Mouse (Mus musculus) monocyte, adult 5-6 weeks (primary cell): Measurements from ENCODE around the gene Emsy. TPM values are rescaled to one million over a fixed set of nuclear protein-coding genes. Genes with fewer than 3 reads are reported as not detected.

ENCODE experiments used
- ATAC-seq: fragments of 153-309, 156-312 bp; replicated peaks from 2 replicates; pipeline ENCODE4 v1.8.0; 2017; ENCODE audit warnings: mild to moderate bottlenecking; ENCODE audit not compliant: low TSS enrichment, insufficient number of reproducible peaks, severe bottlenecking, poor library complexity, low FRiP score
- total RNA-seq: library from RNA; stranded (forward); fragments of 200-1000, 200-491, 200-594 nt; gene quantifications from 3 replicates; pipeline ENCODE4 v1.2.3, GENCODE M21; 2017

The Emsy gene
- total RNA-seq, 1 experiment from 2014 or later, result 41.5 TPM

- ATAC-seq, result no peak
Measured at GRCm38 (mm10) chr7:98593276-98593675, 63.3 kb downstream of the Emsy start.

DNA sequence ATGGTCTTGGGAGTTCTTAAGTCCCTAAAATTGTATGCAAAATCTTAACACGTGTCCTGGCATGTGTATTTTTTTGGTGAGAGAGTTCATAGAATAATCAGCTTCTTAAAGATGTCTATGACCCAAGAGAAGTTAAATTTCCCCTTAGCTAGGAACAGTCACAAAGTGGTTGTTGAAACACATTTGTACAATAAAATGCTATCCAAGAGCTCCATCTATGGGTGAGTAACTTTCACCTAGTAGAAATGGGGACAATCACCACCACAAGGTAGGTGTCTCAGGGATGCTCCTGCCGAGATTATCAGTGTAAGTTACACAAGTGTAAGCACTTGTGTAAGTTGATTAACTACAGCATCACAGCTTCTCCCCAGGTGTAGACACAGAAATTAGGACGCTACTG is 67.6 kb downstream of the Emsy start:
- ATAC-seq, result no peak

DNA sequence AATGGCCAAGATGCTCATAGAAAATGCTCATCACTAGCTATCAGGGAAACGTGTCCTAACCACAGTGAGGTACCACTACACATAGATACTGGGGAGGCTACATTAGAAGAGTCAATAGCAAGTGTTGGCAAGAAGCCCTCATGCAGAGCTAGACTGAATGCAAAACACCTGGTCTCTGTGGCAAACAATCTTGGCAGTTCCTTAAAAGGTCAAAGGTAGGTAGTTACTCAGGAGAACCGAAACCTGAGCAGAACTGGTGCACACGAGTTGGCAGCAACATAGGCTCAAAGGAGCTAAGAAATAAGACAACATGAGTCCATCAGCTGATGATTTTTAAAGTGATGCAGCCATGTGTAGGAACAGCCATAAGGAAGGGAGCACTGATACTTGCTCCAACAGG is 70.3 kb downstream of the Emsy start:
- peak; percentile 31; the same call in 1 of the 2 replicates for ATAC-seq

GRCm38 (mm10) chr7:98584555-98584954 is 72.0 kb downstream of the Emsy start:
- peak; percentile 78 for ATAC-seq

GRCm38 (mm10) chr7:98581266-98581665 is 75.3 kb downstream of the Emsy start:
- no peak for ATAC-seq

- no peak for ATAC-seq
Measured at GRCm38 (mm10) chr7:98580441-98580840, 76.1 kb downstream of the Emsy start.

DNA sequence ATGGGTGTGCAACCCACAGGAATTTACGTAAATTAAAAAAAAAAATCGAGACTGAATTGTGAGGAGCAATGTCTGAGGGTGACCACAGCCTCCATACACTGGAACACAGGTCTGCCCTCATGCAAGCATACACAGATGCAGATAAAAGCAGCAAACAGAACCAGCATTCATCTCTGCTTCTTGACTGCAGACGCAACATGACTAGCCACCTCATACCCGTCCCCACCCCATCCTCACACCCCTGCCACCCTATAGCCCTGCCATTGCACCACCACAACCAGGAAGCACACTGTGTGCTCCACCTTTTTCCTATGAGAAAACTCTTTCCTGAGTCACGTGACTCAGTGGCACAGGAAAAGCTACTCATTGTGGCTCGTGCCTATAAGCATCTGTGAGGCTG is 76.9 kb downstream of the Emsy start:
- ATAC-seq, result no peak

DNA sequence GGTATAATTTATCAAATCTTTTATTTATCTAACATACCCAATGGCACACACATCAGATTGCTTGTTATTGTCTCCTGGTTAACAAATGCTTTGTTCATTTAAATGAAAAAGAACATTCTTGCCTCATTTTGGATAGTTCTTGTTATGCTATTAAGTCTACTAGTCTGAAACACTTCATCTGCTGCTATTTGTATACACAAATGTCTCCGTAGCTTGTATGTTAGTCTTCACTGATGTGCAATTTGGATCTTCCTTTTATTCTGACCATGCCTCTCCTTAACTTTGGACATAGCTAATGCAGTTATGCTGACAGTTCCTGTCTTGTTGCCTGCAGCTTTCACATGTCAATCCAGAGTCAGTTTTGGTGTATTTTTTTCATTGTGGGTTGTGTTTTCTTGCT is 79.1 kb downstream of the Emsy start:
- no peak for ATAC-seq

DNA sequence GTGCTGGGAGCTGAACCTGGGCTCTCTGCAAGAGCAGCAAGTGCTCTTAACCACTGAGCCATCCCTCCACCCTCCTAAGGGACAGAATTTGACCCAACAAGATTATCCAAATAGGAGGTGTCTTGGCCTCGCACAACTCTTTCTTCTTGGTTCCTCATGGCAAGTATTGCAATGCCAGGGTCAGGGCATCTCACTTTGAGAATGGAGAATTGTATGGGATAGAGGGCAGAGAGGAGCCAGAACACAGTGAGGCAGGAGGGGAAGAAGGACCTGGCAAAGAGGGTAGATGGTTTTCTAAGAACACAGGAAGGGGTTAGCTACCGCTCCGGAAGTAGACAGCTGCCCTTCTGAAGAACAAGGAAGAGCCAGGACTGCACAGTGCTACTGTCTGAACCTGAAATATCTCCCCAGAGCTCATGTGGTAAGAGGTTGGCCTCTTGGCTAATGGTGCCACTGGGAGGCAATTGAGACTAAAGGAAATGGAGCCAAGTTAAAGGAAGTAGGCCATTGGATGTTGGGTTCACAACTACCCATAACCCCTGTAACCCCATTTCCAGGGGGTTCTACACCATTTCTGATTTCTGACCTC is 80.8 kb downstream of the Emsy start:
- no peak for ATAC-seq

- no peak for ATAC-seq
Measured at GRCm38 (mm10) chr7:98574771-98575191, 81.8 kb downstream of the Emsy start.

GRCm38 (mm10) chr7:98574271-98574670 is 82.3 kb downstream of the Emsy start:
- ATAC-seq, result no peak

DNA sequence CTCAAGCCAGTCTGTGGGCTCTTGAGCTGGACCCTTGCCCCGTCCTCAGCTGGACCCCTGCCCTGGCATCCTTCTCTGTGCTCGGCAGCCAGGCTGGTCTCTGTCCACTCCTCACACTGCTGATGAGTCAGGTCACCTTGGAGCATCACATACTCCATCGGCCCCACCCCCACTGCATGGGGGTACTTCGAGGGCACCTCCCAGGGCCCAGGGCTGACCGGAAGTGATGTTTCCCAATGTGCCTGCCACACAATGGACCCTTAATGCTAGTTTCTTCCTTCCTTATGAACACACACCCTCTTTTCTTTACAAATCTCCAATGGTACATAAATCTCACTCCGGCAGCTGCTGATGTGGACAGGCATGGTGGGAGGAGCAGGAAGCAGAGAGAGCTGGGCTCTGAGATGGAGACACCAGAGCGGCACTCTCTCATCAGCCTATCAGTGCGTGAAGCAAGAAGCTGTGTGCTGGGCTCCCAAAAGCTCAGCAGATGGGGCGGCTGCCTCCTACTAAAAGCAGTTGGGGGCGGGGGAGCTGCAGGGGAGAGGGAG is 83.3 kb downstream of the Emsy start:
- ATAC-seq, result no peak

DNA sequence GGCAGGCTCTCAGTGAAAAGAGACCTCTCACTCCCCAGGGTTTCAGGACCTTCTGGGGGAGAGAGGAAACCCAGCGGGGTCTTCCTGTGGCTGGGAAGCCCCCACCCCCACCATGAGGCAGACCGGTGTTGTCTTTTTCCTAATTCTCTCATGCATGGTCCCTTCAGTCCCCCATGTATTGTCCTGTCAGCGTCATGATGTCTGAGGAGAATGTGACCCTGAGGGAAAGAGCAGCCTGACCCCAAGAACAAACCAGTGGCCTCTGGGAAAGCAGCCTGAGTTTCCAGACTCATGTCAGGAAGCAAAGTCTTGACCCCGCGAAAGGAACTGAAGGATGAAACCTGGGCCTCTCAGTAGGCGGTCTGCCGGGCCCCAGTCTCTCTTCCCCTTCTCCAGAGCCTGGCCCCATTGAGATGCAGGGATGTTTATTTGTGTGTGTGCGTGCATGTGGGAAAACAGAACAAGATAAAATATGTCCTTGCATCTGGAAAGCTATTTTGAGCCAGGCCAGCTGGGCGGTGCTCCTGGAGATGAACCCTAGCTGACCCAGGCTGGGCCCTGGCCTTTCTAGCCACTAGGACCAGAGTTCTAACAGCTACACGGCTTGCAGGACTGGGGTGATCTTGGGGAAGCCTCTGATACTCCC is 84.2 kb downstream of the Emsy start:
- ATAC-seq, result no peak

DNA sequence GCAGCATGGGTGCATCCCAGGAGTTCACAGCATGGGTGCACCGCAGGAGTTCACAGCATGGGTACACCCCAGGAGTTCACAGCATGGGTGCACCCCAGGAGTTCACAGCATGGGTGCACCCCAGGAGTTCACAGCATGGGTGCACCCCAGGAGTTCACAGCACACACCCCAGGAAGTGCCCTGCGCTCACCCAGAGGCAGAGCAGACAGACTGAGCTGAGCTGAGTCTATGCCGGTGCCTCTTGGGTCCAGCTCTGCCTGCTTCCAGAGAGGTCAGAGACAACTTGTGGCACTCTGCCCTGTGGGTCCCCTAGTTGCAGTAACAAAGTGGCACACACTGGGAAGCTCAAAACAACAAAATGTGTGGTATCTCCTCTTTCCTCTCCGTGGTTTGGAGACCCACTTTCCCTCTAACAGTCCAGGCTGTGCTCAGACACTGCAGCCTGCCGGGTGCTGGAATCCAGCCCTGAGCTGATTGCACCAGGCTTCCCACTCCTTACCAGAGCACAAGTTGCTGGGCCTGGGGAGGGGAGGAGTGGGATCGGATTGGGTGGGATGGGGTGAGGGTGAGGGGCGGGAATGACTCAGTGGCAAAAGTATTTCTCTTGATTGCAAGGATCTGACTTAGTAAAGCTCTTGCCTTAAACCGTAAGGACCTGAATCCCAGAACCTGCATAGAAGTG is 85.6 kb downstream of the Emsy start:
- no peak for ATAC-seq

- ATAC-seq, result no peak
Measured at GRCm38 (mm10) chr7:98567056-98567455, 89.5 kb downstream of the Emsy start.

DNA sequence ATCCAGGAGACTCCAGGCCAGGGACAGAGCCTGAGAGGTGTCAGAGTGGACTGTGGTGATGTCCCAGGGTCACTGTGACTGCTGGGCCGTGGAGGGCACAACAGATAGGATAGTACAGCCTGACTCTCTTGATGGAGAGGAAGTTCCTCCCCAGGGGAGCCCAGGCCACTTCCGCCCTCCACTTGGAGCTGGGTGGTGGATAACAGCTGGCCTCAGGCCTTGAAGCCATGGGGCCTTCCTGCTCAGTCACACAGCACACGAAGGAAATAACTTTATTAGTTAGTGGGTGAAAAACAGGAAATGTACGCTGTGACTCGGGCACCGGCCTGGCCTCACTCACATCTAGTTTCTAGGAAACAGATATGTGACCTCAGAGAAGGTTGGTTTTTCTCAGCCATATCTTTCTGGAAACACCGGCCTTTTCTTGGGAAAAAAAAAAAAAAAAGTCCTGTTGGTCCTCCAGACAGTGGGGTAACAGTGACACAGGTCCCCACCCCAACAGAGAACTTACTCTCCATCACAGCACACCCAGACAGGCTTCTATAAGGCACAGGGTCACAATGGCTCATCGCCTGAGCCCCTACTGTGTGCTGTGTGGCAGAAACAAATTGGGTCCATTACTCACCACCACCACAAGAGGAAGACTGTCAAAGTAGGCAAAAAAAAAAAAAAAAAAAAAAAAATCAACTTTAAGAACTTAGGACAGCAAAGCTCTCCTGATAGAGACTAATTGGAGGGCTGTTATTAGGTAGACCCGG is 91.8 kb downstream of the Emsy start:
- 0 out of 2 replicates have a peak, but pooled peaks have one; percentile 31 for ATAC-seq

GRCm38 (mm10) chr7:98563991-98564390 is 92.6 kb downstream of the Emsy start:
- ATAC-seq, result no peak

DNA sequence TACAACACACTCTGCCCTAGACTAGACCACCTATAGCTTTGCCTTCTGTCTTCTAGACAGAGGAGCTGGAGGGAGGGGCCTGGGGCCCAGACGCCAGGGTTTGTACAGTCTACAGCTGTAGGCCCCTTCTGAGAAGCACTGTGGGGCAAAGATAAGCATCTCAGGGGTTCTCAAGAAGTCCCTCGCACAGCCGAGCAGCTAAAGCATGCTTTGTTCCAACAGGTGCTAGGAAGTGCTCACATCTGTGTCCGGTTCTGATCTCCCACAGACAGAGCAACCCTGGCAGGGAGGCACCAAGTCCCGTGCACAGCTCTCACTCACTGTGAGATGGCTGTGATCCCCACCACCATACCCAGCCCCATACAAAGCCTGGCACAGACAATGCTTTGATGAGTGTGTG is 93.6 kb downstream of the Emsy start:
- no peak for ATAC-seq

- ATAC-seq, result no peak
Measured at GRCm38 (mm10) chr7:98562186-98562585, 94.4 kb downstream of the Emsy start.
